Mouse (Mus musculus): ENCODE data around the gene Gm5797. TPM values are rescaled to one million over a fixed set of nuclear protein-coding genes. Genes with fewer than 3 reads are reported as not detected.
"Not testable (repeated sequence)": the region's sequence is repeated elsewhere in the genome, so short reads cannot be mapped to it uniquely, and the experiment has no call there.

Gene Gm5797
- total RNA-seq (2021), result not detected

GRCm38 (mm10) chr14:7332295-7332694, at the start of gene Gm5797:
Gene Gm5797, minus strand, starts transcription at chr14:7332395.
- intact Hi-C loops (cut with DNase I), result not testable (repeated sequence)

GRCm38 (mm10) chr14:7365034-7365433, 32.8 kb upstream of the Gm5797 start, which contains the start of gene Gm8374:
Gene Gm8374, minus strand, starts transcription at chr14:7365134.
- DNase-seq (ENCODE audit: extremely low spot score in 1 of 2, low spot score in 2 of 2); intact Hi-C loops (cut with DNase I): not testable (repeated sequence)

More at GRCm38 (mm10) chr14:7332295-7332694, at the start of gene Gm5797:
- not testable (repeated sequence) for DNase-seq (ENCODE audit: extremely low spot score in 1 of 2, low spot score in 2 of 2)

- DNase-seq (ENCODE audit: extremely low spot score in 1 of 2, low spot score in 2 of 2), result peak; percentile 1 to 40
- intact Hi-C loops (cut with DNase I), result not testable (repeated sequence)
Measured at GRCm38 (mm10) chr14:7315093-7315492, 17.1 kb downstream of the Gm5797 start.

GRCm38 (mm10) chr14:7314661-7315060, 17.5 kb downstream of the Gm5797 start, which contains the start of gene Gm3739:
Gene Gm3739, minus strand, starts transcription at chr14:7315049.
- intact Hi-C loops (cut with DNase I), result not testable (repeated sequence)
- DNase-seq (ENCODE audit: extremely low spot score in 1 of 2, low spot score in 2 of 2), result peak in 1 of 2 experiments; percentile 21

Other genes with a start within 250 kb of the Gm5797 start
- gene Gm3696, start 231.8 kb downstream of the Gm5797 start, total RNA-seq (2021), result 1 to 10 TPM; 5.3 to 6.8 TPM
- gene Gm6676, start 207.0 kb downstream of the Gm5797 start, total RNA-seq (2021), result not detected
- 1 to 10 TPM; 1.0 to 1.8 TPM for gene Gm3512, start 157.9 kb downstream of the Gm5797 start, total RNA-seq (2021)
- not detected for gene Gm16434, start 137.9 kb downstream of the Gm5797 start, total RNA-seq (2021)
- not detected for gene Gm3727, start 67.7 kb downstream of the Gm5797 start, total RNA-seq (2021)
- gene Gm3739, start 17.3 kb downstream of the Gm5797 start, total RNA-seq (2021), result 1 to 10 TPM; 1.3 to 2.3 TPM
- gene Gm8374, start 32.7 kb upstream of the Gm5797 start, total RNA-seq (2021), result not detected
- not detected for gene Gm3755, start 118.5 kb upstream of the Gm5797 start, total RNA-seq (2021)
- 1 to 10 TPM; 3.5 to 4.1 TPM for gene Gm3752, start 151.4 kb upstream of the Gm5797 start, total RNA-seq (2021)
- gene Gm3558, start 236.2 kb upstream of the Gm5797 start, total RNA-seq (2021), result 10 to 100 TPM; 13.4 to 14.0 TPM

Measured in left cerebral cortex, postnatal 10 days (tissue).